Comparison of ENCODE assay signal across 9 mouse cellular contexts in the genomic region with DNA sequence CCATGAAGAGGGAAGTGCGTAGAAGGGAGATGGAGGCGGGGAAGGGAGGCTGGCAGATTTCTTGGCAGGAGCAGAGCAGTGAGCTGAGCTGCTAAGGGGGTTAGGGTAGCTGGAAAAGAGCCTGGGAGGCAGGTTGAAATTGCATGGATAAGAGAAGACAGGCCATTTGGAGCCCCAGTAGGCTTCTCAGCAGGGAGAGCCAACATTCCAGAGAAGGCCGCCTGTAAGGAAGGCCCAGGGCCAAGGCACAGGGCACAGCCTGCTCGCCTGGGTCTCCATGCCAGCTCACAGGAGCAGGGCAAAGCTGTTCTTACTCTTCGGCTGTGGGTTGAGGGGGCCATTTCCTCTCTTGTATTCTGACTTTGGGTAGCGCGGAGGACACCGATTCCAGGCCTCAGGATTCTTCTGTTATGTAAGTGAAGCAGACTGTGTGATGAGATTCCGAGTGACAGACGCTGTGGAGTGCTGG.
A peak's percentile ranks its signal among the peaks of the same experiment; 100 is the strongest.
DNase-seq lines count a peak whose midpoint lies in the region; ATAC-seq lines count a peak whose summit lies in the region.
"Had no signal": no experiment of that assay in that cellular context is flagged by ENCODE, and none has a peak within 500 bp of the region (broad histone marks: within the 10 kb centered on the region; RNA-seq: fewer than 3 reads in every experiment).

No protein-coding gene starts in this region.

- H3K4me1 ChIP-seq in forebrain, embryonic 13.5 days = peaks cover 11% of the 10 kb centered on the region
- H3K4me1 ChIP-seq in forebrain, embryonic 11.5 days (replicated peaks; ENCODE audit: control insufficient read depth, insufficient read depth, low read length) = no peaks in the 10 kb centered on the region
- no peaks in the 10 kb centered on the region for H3K4me1 ChIP-seq in liver, embryonic 12.5 days
- H3K4me1 ChIP-seq: heart, embryonic 13.5 days had no signal

- no peak for DNase-seq in forebrain, embryonic 11.5 days (ENCODE audit: low spot score)
- DNase-seq in cerebellum, adult 9-10 months = peak; percentile 99
- peak; percentile 31 to 44 for DNase-seq in layer of hippocampus, adult 18-20 months (ENCODE audit: low spot score in 2 of 2)
- peak; percentile 66 for DNase-seq in retina, embryonic 14.5 days (ENCODE audit: low spot score)
- DNase-seq in kidney, postnatal 10 days = no peak
- DNase-seq in kidney, postnatal 25 days = no peak

- 0 out of 2 replicates have a peak overlapping the region, but pooled peaks have one; percentile 45 for H3K27ac ChIP-seq in forebrain, embryonic 13.5 days
- H3K27ac ChIP-seq in forebrain, embryonic 11.5 days (ENCODE audit: low read depth, low read length) = no peak overlapping the region
- H3K27ac ChIP-seq in liver, embryonic 12.5 days = no peak overlapping the region
- H3K27ac ChIP-seq: heart, embryonic 13.5 days had no signal

- 33% methylated on average over 10 of the region's 10 CpGs for WGBS in forebrain, embryonic 13.5 days
- 42% methylated on average over 10 of the region's 10 CpGs for WGBS in forebrain, embryonic 11.5 days
- WGBS in liver, embryonic 12.5 days (ENCODE audit: insufficient replicate concordance) = 76% methylated on average over 10 of the region's 10 CpGs

- no peak overlapping the region for H3K9ac ChIP-seq in forebrain, embryonic 13.5 days
- no peak overlapping the region for H3K9ac ChIP-seq in forebrain, embryonic 11.5 days (ENCODE audit: low read length)
- no peak overlapping the region for H3K9ac ChIP-seq in liver, embryonic 12.5 days
- H3K9ac ChIP-seq: heart, embryonic 13.5 days had no signal

- no peaks in the 10 kb centered on the region for H3K27me3 ChIP-seq in forebrain, embryonic 13.5 days
- no peaks in the 10 kb centered on the region for H3K27me3 ChIP-seq in forebrain, embryonic 11.5 days (ENCODE audit: control insufficient read depth, insufficient read depth, low read length)
- H3K27me3 ChIP-seq in liver, embryonic 12.5 days (replicated peaks) = no peaks in the 10 kb centered on the region
- H3K27me3 ChIP-seq: heart, embryonic 13.5 days had no signal

- H3K4me2 ChIP-seq in forebrain, embryonic 13.5 days = no peak overlapping the region
- H3K4me2 ChIP-seq in forebrain, embryonic 11.5 days (ENCODE audit: low read depth, low read length, severe bottlenecking) = no peak overlapping the region
- no peak overlapping the region for H3K4me2 ChIP-seq in liver, embryonic 12.5 days
- H3K4me2 ChIP-seq: heart, embryonic 13.5 days had no signal

- H3K9me3 ChIP-seq in forebrain, embryonic 13.5 days (replicated peaks) = no peaks in the 10 kb centered on the region
- no peaks in the 10 kb centered on the region for H3K9me3 ChIP-seq in forebrain, embryonic 11.5 days (ENCODE audit: control insufficient read depth, low read length)
- no peaks in the 10 kb centered on the region for H3K9me3 ChIP-seq in liver, embryonic 12.5 days (replicated peaks)
- H3K9me3 ChIP-seq: heart, embryonic 13.5 days had no signal

- peak; percentile 85 for ATAC-seq in forebrain, embryonic 13.5 days
- no peak for ATAC-seq in forebrain, embryonic 11.5 days (replicated peaks; ENCODE audit: low FRiP score)
- ATAC-seq in liver, embryonic 12.5 days = no peak

- H3K4me3 ChIP-seq in forebrain, embryonic 13.5 days = no peak overlapping the region
- H3K4me3 ChIP-seq in forebrain, embryonic 11.5 days (ENCODE audit: low read depth, low read length) = no peak overlapping the region
- no peak overlapping the region for H3K4me3 ChIP-seq in liver, embryonic 12.5 days
- H3K4me3 ChIP-seq: heart, embryonic 13.5 days had no signal

- no peaks in the 10 kb centered on the region for H3K36me3 ChIP-seq in forebrain, embryonic 13.5 days (ENCODE audit: poor library complexity, severe bottlenecking)
- no peaks in the 10 kb centered on the region for H3K36me3 ChIP-seq in forebrain, embryonic 11.5 days (ENCODE audit: control insufficient read depth, insufficient read depth, low read length)
- no peaks in the 10 kb centered on the region for H3K36me3 ChIP-seq in liver, embryonic 12.5 days
- H3K36me3 ChIP-seq: heart, embryonic 13.5 days had no signal

Comparison
In these comparisons a context has a peak if more than half of its experiments do, and no peak if none do; other contexts are left out.
1. DNase-seq: peak in cerebellum, adult 9-10 months (single experiment), layer of hippocampus, adult 18-20 months (2 of 2) and retina, embryonic 14.5 days (single experiment); none in forebrain, embryonic 11.5 days (single experiment), kidney, postnatal 10 days (single experiment) and kidney, postnatal 25 days (0 of 2).